Comparison of ENCODE assay signal across 8 mouse cellular contexts in the genomic region with DNA sequence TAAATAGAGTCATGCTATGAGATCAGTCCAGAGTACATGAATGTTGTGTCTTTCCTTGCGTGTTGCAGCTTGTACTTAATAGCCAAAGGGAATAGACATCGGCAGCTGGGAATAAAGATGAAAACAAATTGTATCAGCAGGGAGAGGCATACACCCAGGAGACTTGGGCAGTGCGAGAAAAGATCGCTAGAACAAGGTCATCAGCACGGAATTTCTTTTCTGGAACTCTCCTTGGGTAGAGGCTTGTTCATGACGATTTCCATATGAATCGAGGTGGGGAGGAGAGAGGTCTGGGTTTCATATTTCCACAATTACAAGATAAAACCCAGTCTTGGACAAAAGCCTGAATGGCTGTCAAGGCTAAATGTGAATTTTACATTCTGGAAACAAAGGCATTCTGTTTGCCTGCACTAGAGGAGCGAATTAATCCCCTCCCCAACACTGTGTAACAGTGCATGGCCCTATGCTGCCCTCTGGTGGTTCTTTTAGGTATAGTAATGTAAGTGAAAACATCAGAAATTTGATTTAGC.
DNase-seq lines count a peak whose midpoint lies in the region; ATAC-seq and TF ChIP-seq lines count a peak whose summit lies in the region.

No protein-coding gene starts in this region.

- H3K4me3 ChIP-seq in thymus, adult 2 months (ENCODE audit: control insufficient read depth, insufficient read depth, low read length): no peak overlapping the region
- H3K4me3 ChIP-seq in brown adipose tissue, adult 24 weeks (ENCODE audit: insufficient read depth, low read depth, low read length): peak overlapping the region; percentile 35
- no peak overlapping the region for H3K4me3 ChIP-seq in hindbrain, embryonic 11.5 days (ENCODE audit: low read depth, low read length)
- no peak overlapping the region for H3K4me3 ChIP-seq in midbrain, embryonic 10.5 days

- peak; percentile 26 for DNase-seq in thymus, adult 2 months
- DNase-seq in thymus, postnatal 25 days: no peak
- peak; percentile 84 for DNase-seq in hindbrain, embryonic 11.5 days (ENCODE audit: low spot score)
- DNase-seq in layer of hippocampus, postnatal 36 days: peak; percentile 10 to 34
- peak; percentile 23 for DNase-seq in midbrain, embryonic 10.5 days (ENCODE audit: low spot score)
- peak; percentile 69 for DNase-seq in telencephalon, adult 2 months (ENCODE audit: low read depth, low spot score)

- no peak for TF ChIP-seq CTCF in thymus, adult 2 months (IDR thresholded peaks at IDR 0.05; ENCODE audit: borderline replicate concordance, control insufficient read depth, extremely low read depth, insufficient read depth, low read length, poor library complexity)

- H3K9me3 ChIP-seq in hindbrain, embryonic 11.5 days (ENCODE audit: control insufficient read depth, low read length): no peaks in the 10 kb centered on the region
- no peaks in the 10 kb centered on the region for H3K9me3 ChIP-seq in midbrain, embryonic 10.5 days (replicated peaks)

- no peaks in the 10 kb centered on the region for H3K27me3 ChIP-seq in thymus, adult 2 months (ENCODE audit: control insufficient read depth, insufficient read depth, low read length)
- H3K27me3 ChIP-seq in hindbrain, embryonic 11.5 days (ENCODE audit: control insufficient read depth, insufficient read depth, low read length): no peaks in the 10 kb centered on the region
- no peaks in the 10 kb centered on the region for H3K27me3 ChIP-seq in midbrain, embryonic 10.5 days (ENCODE audit: low read depth, poor library complexity, severe bottlenecking)

- no peak for TF ChIP-seq POLR2A in thymus, adult 2 months (IDR thresholded peaks at IDR 0.05; ENCODE audit: control insufficient read depth, extremely low read depth, insufficient read depth, low read length, poor library complexity)

- 62% methylated on average over 8 of the region's 8 CpGs for WGBS in thymus, adult 2 months
- 35% methylated on average over 8 of the region's 8 CpGs for WGBS in hindbrain, embryonic 11.5 days
- WGBS in midbrain, embryonic 10.5 days: 56% methylated on average over 8 of the region's 8 CpGs

- no peak overlapping the region; the same call in 1 of the 2 replicates for H3K4me2 ChIP-seq in hindbrain, embryonic 11.5 days (replicated peaks; ENCODE audit: low read depth, low read length)

- no peaks in the 10 kb centered on the region for H3K36me3 ChIP-seq in thymus, adult 2 months (ENCODE audit: control insufficient read depth, insufficient read depth, low read length)
- no peaks in the 10 kb centered on the region for H3K36me3 ChIP-seq in hindbrain, embryonic 11.5 days (ENCODE audit: control insufficient read depth, insufficient read depth, low read length)
- no peaks in the 10 kb centered on the region for H3K36me3 ChIP-seq in midbrain, embryonic 10.5 days

- no peaks in the 10 kb centered on the region for H3K4me1 ChIP-seq in thymus, adult 2 months (replicated peaks; ENCODE audit: control insufficient read depth, insufficient read depth, low read length)
- no peaks in the 10 kb centered on the region for H3K4me1 ChIP-seq in brown adipose tissue, adult 24 weeks (ENCODE audit: control insufficient read depth, insufficient read depth, insufficient read length, low read length)
- H3K4me1 ChIP-seq in hindbrain, embryonic 11.5 days (replicated peaks; ENCODE audit: control insufficient read depth, insufficient read depth, low read length): no peaks in the 10 kb centered on the region
- peaks cover 7% of the 10 kb centered on the region for H3K4me1 ChIP-seq in midbrain, embryonic 10.5 days

- no peak overlapping the region for H3K27ac ChIP-seq in thymus, adult 2 months (ENCODE audit: control insufficient read depth, insufficient read depth, low read length)
- no peak overlapping the region for H3K27ac ChIP-seq in brown adipose tissue, adult 24 weeks (replicated peaks; ENCODE audit: low read depth, low read length)
- no peak overlapping the region for H3K27ac ChIP-seq in hindbrain, embryonic 11.5 days (ENCODE audit: low read depth, low read length)
- no peak overlapping the region for H3K27ac ChIP-seq in midbrain, embryonic 10.5 days (replicated peaks)

- ATAC-seq in erythroblast, adult 5-6 weeks (replicated peaks; ENCODE audit: low FRiP score, poor library complexity, severe bottlenecking): peak; percentile 68; the same call in 1 of the 2 replicates
- peak; percentile 84 for ATAC-seq in hindbrain, embryonic 11.5 days (ENCODE audit: low FRiP score)

- no peak overlapping the region for H3K9ac ChIP-seq in hindbrain, embryonic 11.5 days (ENCODE audit: low read depth, low read length)
